27 mouse cellular contexts compared by ENCODE assay signal in genomic region chr17:26784525-26784924, GRCm38 (mm10). TPM values are rescaled to one million over a fixed set of nuclear protein-coding genes. Genes with fewer than 3 reads are reported as not detected.
DNase-seq lines count a peak whose midpoint lies in the region; ATAC-seq lines count a peak whose summit lies in the region.
"Had no signal": no experiment of that assay in that cellular context is flagged by ENCODE, and none has a peak within 500 bp of the region (broad histone marks: within the 10 kb centered on the region; RNA-seq: fewer than 3 reads in every experiment).

No protein-coding gene starts in this region.

- H3K4me3 ChIP-seq in liver, embryonic 13.5 days (replicated peaks) = no peak overlapping the region
- H3K4me3 ChIP-seq: forebrain, embryonic 13.5 days; left cerebral cortex, adult 2 months; limb, embryonic 12.5 days; midbrain, embryonic 15.5 days; neural tube, embryonic 15.5 days had no signal

- no peak overlapping the region for H3K9ac ChIP-seq in liver, embryonic 13.5 days
- H3K9ac ChIP-seq: forebrain, embryonic 13.5 days; hindbrain, embryonic 14.5 days; limb, embryonic 12.5 days; midbrain, embryonic 15.5 days; neural tube, embryonic 15.5 days had no signal

- H3K4me1 ChIP-seq in liver, embryonic 13.5 days (replicated peaks) = peaks cover 57% of the 10 kb centered on the region

- peak; percentile 62 for ATAC-seq in liver, embryonic 13.5 days (ENCODE audit: low read depth)
- peak; percentile 83 for ATAC-seq in megakaryocyte-erythroid progenitor cell, adult 5-6 weeks (replicated peaks; ENCODE audit: low FRiP score, low TSS enrichment, poor library complexity, severe bottlenecking)
- ATAC-seq: forebrain, embryonic 13.5 days; intestine, postnatal 0 days; midbrain, embryonic 15.5 days had no signal

- 62% methylated on average over 8 of the region's 8 CpGs for WGBS in liver, embryonic 13.5 days (ENCODE audit: insufficient replicate concordance)

- H3K4me2 ChIP-seq in liver, embryonic 13.5 days = peak overlapping the region; percentile 4; the same call in 1 of the 2 replicates
- H3K4me2 ChIP-seq: forebrain, embryonic 13.5 days; heart, embryonic 11.5 days; hindbrain, embryonic 14.5 days; limb, embryonic 12.5 days; midbrain, embryonic 15.5 days; neural tube, embryonic 15.5 days had no signal

- H3K27ac ChIP-seq in liver, embryonic 13.5 days = peak overlapping the region; percentile 56; the same call in 1 of the 2 replicates
- H3K27ac ChIP-seq: forebrain, embryonic 13.5 days; hindbrain, embryonic 14.5 days; left cerebral cortex, adult 2 months; limb, embryonic 12.5 days; midbrain, embryonic 15.5 days; neural tube, embryonic 15.5 days had no signal

- peak; percentile 42 for DNase-seq in spleen, adult 12 weeks (ENCODE audit: low spot score)
- DNase-seq in spleen, adult 18-20 months = no peak
- DNase-seq in liver, embryonic 13.5 days = peak; percentile 27
- DNase-seq in kidney, adult 11 months = no peak
- no peak for DNase-seq in embryo, embryonic 10 days (ENCODE audit: low spot score)
- no peak for DNase-seq in heart, postnatal 36 days
- DNase-seq in adrenal gland, postnatal 4 days (ENCODE audit: low spot score in 2 of 2) = no peak
- DNase-seq: adrenal gland, postnatal 10 days; cerebellum, adult 18-20 months; cerebellum, postnatal 10 days; gastrocnemius, postnatal 25 days; heart, adult 18-20 months; kidney, postnatal 14 days; lung, postnatal 4 days; retina, postnatal 1 day; right cerebral cortex, postnatal 14 days; thymus, postnatal 25 days had no signal

- intact Hi-C loops in heart, postnatal 36 days (cut with DNase I) = loop anchor here (5.0 kb wide), 4 partner anchors 67 to 322 kb away; partner anchors contain the start of genes Atp6v0e and Crebrf

- H3K27me3 ChIP-seq in liver, embryonic 13.5 days = no peaks in the 10 kb centered on the region
- H3K27me3 ChIP-seq: forebrain, embryonic 13.5 days; limb, embryonic 12.5 days; midbrain, embryonic 15.5 days; neural tube, embryonic 15.5 days had no signal

- H3K36me3 ChIP-seq in liver, embryonic 13.5 days = peaks cover 54% of the 10 kb centered on the region

- no peaks in the 10 kb centered on the region for H3K9me3 ChIP-seq in liver, embryonic 13.5 days (replicated peaks)
- H3K9me3 ChIP-seq: forebrain, embryonic 13.5 days; G1E; limb, embryonic 12.5 days; midbrain, embryonic 15.5 days; neural tube, embryonic 15.5 days had no signal

RNA-seq across cellular contexts. Expression of gene Bnip1, which starts 3.7 kb away (rescaled TPM):
- polyA plus RNA-seq in liver, embryonic 13.5 days (2015; fragmentation: Nextera tagmentation; extraction: Ambion mirVana) = 26.9 and 28.6 TPM in 2 replicates
- 60.6 and 68.9 TPM in 2 replicates for total RNA-seq in megakaryocyte-erythroid progenitor cell, adult 5-6 weeks (2014; fragmentation: Nextera tagmentation)
- total RNA-seq in megakaryocyte-erythroid progenitor cell, adult 5-6 weeks (2017) = 49.6 and 59.8 TPM in 2 replicates
- 10 to 100 TPM; 24.5 to 27.2 TPM for total RNA-seq in heart, postnatal 36 days (2021)
- total RNA-seq in adrenal gland, postnatal 4 days (2021) = 10 to 100 TPM; 37.8 to 38.3 TPM

Comparison
In these comparisons a context has a peak if more than half of its experiments do, and no peak if none do; other contexts are left out.
1. DNase-seq: peak in spleen, adult 12 weeks (single experiment) and liver, embryonic 13.5 days (single experiment); none in spleen, adult 18-20 months (0 of 2), kidney, adult 11 months (single experiment), embryo, embryonic 10 days (single experiment), heart, postnatal 36 days (0 of 2) and adrenal gland, postnatal 4 days (0 of 2).